Mouse (Mus musculus) kidney, adult 2 months (tissue): ENCODE data around the gene Kntc1. TPM values are rescaled to one million over a fixed set of nuclear protein-coding genes. Genes with fewer than 3 reads are reported as not detected.

ENCODE experiments used
- DNase-seq: peaks from one replicate; pipeline ENCODE4 v3.0.0; 2021
- H3K27ac ChIP-seq: fragments of 200-500 bp; 2 replicates; pipeline ENCODE4 v1.5.1; 2012; ENCODE audit warnings: low read depth, low read length, control low read depth, inconsistent platforms; ENCODE audit not compliant: insufficient read depth
- H3K27me3 ChIP-seq: fragments of 200-500 bp; replicated peaks from 2 replicates; pipeline ENCODE4 v1.6.1; 2012; ENCODE audit warnings: mild to moderate bottlenecking, moderate library complexity, low read length, inconsistent platforms; ENCODE audit not compliant: control insufficient read depth, insufficient read depth
- H3K36me3 ChIP-seq: fragments of 200-500 bp; 2 replicates; pipeline ENCODE4 v1.6.1; 2012; ENCODE audit warnings: mild to moderate bottlenecking, moderate library complexity, low read length, inconsistent platforms; ENCODE audit not compliant: control insufficient read depth, insufficient read depth
- H3K4me1 ChIP-seq: fragments of 200-500 bp; 2 replicates; pipeline ENCODE4 v1.6.1; 2011; ENCODE audit warnings: low read length; ENCODE audit not compliant: control insufficient read depth, insufficient read depth
- H3K4me3 ChIP-seq: fragments of 200-500 bp; 2 replicates; pipeline ENCODE4 v1.5.1; 2011; ENCODE audit warnings: mild to moderate bottlenecking, low read depth, low read length, control low read depth; ENCODE audit not compliant: insufficient read depth
- CTCF ChIP-seq: fragments of 200-500 bp; conservative IDR thresholded peaks from 2 replicates; pipeline ENCODE4 v1.5.1; 2011; ENCODE audit warnings: low read depth, mild to moderate bottlenecking, control low read depth, low read length, moderate library complexity, mixed read lengths; ENCODE audit not compliant: insufficient read depth, insufficient read length
- POLR2A ChIP-seq: fragments of 200-500 bp; IDR thresholded peaks from one replicate; pipeline ENCODE4 v1.6.1; 2011; ENCODE audit warnings: low read depth, low read length, control low read depth
- WGBS: fragments of 180-500 bp; shearing (Covaris S2); methylation state at CpG from one replicate; pipeline ENCODE4 v1.1.7; 2018; 5-methylcytosine and 5-hydroxymethylcytosine counted together
- polyA plus RNA-seq: library from polyadenylated mRNA; depleted of rRNA; stranded (reverse); fragments of >200 nt; gene quantifications from 2 replicates; pipeline ENCODE4 v1.2.3, GENCODE M21; 2012

The Kntc1 gene
- polyA plus RNA-seq, 1 experiment: 0.77 TPM

- TF ChIP-seq CTCF (no peak), POLR2A (no peak)
- no peak for DNase-seq
- Histone ChIP-seq H3K27ac (no peak overlapping the region), H3K27me3 (no peaks in the 10 kb centered on the region), H3K36me3 (no peaks in the 10 kb centered on the region), H3K4me1 (no peaks in the 10 kb centered on the region), H3K4me3 (no peak overlapping the region)
- 95% methylated on average over 5 of the region's 5 CpGs for WGBS
Observed at GRCm38 (mm10) chr5:123808541-123808940, 59.0 kb downstream of the Kntc1 start.

- peak; percentile 72 for DNase-seq
- Histone ChIP-seq H3K27ac (no peak overlapping the region; the same call in 1 of the 2 replicates), H3K4me1 (no peaks in the 10 kb centered on the region), H3K36me3 (no peaks in the 10 kb centered on the region), H3K27me3 (no peaks in the 10 kb centered on the region), H3K4me3 (no peak overlapping the region)
- WGBS: 59% methylated on average over 13 of the region's 13 CpGs
- TF ChIP-seq CTCF (no peak), POLR2A (no peak)
Observed at GRCm38 (mm10) chr5:123809156-123809555, 59.6 kb downstream of the Kntc1 start.

- Histone ChIP-seq H3K4me1 (peaks cover 8% of the 10 kb centered on the region), H3K27ac (no peak overlapping the region), H3K36me3 (no peaks in the 10 kb centered on the region), H3K27me3 (no peaks in the 10 kb centered on the region), H3K4me3 (no peak overlapping the region)
- TF ChIP-seq CTCF (no peak), POLR2A (no peak)
- 90% methylated on average over 7 of the region's 7 CpGs for WGBS
- DNase-seq: no peak
Observed at GRCm38 (mm10) chr5:123816891-123817290, 67.4 kb downstream of the Kntc1 start.

GRCm38 (mm10) chr5:123818941-123819577 lies 69.5 kb downstream of the Kntc1 start:
- H3K27me3 ChIP-seq: no peaks in the 10 kb centered on the region
- H3K36me3 ChIP-seq: no peaks in the 10 kb centered on the region
- peak; percentile 29 for TF ChIP-seq POLR2A
- TF ChIP-seq CTCF: no peak
- WGBS: 39% methylated on average over 19 of the region's 19 CpGs
- peaks cover 8% of the 10 kb centered on the region for H3K4me1 ChIP-seq
- H3K27ac ChIP-seq: peak overlapping the region; percentile 80
- H3K4me3 ChIP-seq: peak overlapping the region; percentile 32
- DNase-seq: peak; percentile 85

- DNase-seq: peak; percentile 53
- Histone ChIP-seq H3K4me1 (peaks cover 8% of the 10 kb centered on the region), H3K36me3 (no peaks in the 10 kb centered on the region), H3K27ac (peak overlapping the region; percentile 1; the same call in 1 of the 2 replicates), H3K27me3 (no peaks in the 10 kb centered on the region), H3K4me3 (no peak overlapping the region)
- 65% methylated on average over 9 of the region's 9 CpGs for WGBS
- TF ChIP-seq CTCF (peak; percentile 68), POLR2A (no peak)
Observed at GRCm38 (mm10) chr5:123820501-123821263, 71.2 kb downstream of the Kntc1 start.

- Histone ChIP-seq H3K27me3 (no peaks in the 10 kb centered on the region), H3K27ac (0 out of 2 replicates have a peak overlapping the region, but pooled peaks have one; percentile 1), H3K36me3 (no peaks in the 10 kb centered on the region), H3K4me3 (no peak overlapping the region), H3K4me1 (peaks cover 8% of the 10 kb centered on the region)
- TF ChIP-seq CTCF (no peak), POLR2A (no peak)
- peak; percentile 52 for DNase-seq
- 65% methylated on average over 3 of the region's 3 CpGs for WGBS
Observed at GRCm38 (mm10) chr5:123821264-123821571, 71.7 kb downstream of the Kntc1 start.

- Histone ChIP-seq H3K27me3 (no peaks in the 10 kb centered on the region), H3K4me1 (peaks cover 8% of the 10 kb centered on the region), H3K27ac (no peak overlapping the region), H3K36me3 (no peaks in the 10 kb centered on the region), H3K4me3 (no peak overlapping the region)
- TF ChIP-seq CTCF (no peak), POLR2A (no peak)
- DNase-seq: no peak
- WGBS: 83% methylated on average over 7 of the region's 7 CpGs
Observed at GRCm38 (mm10) chr5:123822706-123823105, 73.2 kb downstream of the Kntc1 start.
